Mouse (Mus musculus) thymus, postnatal 4 days (tissue): ENCODE results near the gene Dusp8.
A peak's percentile ranks its signal among the peaks of the same experiment; 100 is the strongest.
"Not testable (repeated sequence)": the region's sequence is repeated elsewhere in the genome, so short reads cannot be mapped to it uniquely, and the experiment has no call there.

Experiments
- DNase-seq: peaks from one replicate; pipeline ENCODE4 v3.0.0; 2021

The Dusp8 gene

GRCm38 (mm10) chr7:142095183-142095931, at the start of gene Dusp8:
Gene Dusp8, minus strand, starts transcription at chr7:142095843.
- DNase-seq, result peak; percentile 93

DNA sequence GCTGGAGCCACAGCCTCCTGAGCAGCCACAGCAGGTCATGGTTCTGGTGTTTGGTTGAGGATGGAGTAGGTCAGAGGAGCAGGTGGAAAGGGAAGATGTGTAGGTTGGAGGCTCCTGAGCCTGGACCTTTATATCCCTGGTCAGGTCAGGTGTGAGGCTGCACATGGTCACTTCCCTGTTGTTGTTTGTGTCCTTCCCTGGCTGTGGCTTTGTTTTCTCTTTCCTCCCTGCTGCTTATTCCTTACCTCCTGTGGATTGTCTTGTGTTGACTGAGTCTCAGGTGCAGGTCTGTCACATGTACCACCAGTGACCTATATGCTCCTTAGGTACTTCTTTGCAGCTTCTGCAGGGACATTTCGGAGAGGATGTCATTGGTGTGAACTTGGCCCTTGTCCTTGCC, 48.9 kb upstream of the Dusp8 start, which contains the start of gene Gm45337:
Gene Gm45337, minus strand, starts transcription at position 101 of the 400 bp plus-strand sequence.
- DNase-seq, result no peak

GRCm38 (mm10) chr7:142143506-142144010, 47.9 kb upstream of the Dusp8 start:
- DNase-seq, result not testable (repeated sequence)

- no peak for DNase-seq
These were observed 45.1 kb upstream of the Dusp8 start for GRCm38 (mm10) chr7:142140696-142141095.

DNA sequence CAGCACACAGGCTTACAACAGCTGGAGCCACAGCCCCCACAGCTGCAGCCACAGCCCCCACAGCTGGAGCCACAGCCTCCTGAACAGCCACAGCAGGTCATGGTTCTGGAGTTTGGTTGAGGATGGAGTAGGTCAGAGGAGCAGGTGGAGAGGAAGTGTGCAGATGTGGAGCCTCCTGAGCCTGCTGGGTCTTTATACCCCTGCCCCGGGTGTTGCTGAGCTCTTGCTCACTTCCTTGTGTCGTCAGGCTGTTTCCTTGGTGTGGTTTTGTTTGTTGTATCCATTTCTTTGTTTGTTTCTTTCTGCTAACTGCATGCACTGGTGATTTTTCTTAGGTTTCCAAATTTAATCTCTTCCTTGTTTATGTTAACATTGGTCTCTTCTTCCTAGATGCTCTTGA, 40.3 kb upstream of the Dusp8 start, which contains the start of gene Gm39115:
Gene Gm39115, minus strand, starts transcription at position 101 of the 400 bp plus-strand sequence.
- DNase-seq, result not testable (repeated sequence)

- no peak for DNase-seq
These were observed 38.8 kb upstream of the Dusp8 start for GRCm38 (mm10) chr7:142134206-142134995.

- DNase-seq, result no peak
These were observed 33.2 kb upstream of the Dusp8 start for GRCm38 (mm10) chr7:142128843-142129242.

DNA sequence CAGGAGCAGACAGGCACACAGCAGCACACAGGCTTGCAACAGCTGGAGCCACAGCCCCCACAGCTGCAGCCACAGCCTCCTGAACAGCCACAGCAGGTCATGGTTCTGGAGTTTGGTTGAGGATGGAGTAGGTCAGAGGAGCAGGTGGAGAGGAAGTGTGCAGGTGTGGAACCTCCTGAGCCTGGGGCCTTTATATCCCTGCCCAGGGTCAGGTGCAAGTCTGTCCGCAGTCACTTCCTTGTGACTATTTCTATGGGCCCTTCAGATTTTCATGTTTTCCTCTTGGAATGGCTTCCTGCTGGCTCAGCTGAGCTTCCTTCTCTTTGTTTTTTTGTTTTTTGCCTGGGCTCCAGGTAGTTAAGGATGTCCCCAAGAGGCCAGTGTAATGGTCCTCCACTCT, 25.0 kb upstream of the Dusp8 start, which contains the start of gene Gm45618:
Gene Gm45618, minus strand, starts transcription at position 101 of the 400 bp plus-strand sequence.
- DNase-seq, result not testable (repeated sequence)

DNA sequence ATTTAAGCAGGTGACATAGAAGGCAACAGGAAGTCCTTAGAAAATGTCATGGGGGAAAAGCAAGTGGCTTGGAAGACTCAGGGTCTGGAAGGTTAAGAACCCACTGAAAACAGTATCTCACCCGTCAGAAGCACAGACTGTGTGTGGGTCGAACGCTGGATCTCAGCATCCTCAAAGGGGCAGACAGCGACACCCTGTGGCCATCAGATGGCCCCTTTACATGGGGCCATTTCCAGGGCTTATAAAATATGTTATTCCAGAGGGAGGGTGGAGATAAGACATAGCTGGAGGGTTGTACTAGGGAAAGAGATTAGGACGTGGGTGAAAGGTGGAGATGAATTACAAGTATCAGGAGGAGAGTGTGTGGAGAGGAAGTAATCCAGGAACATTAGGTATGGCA, 24.0 kb upstream of the Dusp8 start:
- peak; percentile 23 for DNase-seq

GRCm38 (mm10) chr7:142104747-142105146, 9.1 kb upstream of the Dusp8 start:
- DNase-seq, result no peak

DNA sequence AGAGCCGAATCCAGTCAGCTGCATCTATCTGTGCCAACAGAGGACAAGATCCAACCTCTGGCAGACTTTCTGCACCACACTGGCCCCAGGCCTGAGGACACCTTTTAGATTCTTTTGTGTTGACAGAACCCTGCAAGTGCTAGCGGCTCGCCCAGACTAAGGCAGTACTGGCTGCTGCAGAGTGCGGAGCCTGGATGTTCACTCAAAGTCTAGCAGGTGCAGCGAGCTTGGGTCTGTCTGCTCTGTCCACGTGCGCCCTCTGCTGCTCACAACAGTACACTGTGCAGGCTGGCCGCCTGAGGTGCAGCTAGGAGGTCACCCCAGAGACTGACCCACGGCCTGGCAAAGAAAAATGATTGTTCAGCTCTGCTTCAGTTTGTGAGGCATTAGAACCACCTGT, 2.1 kb upstream of the Dusp8 start:
- DNase-seq, result peak; percentile 87

DNA sequence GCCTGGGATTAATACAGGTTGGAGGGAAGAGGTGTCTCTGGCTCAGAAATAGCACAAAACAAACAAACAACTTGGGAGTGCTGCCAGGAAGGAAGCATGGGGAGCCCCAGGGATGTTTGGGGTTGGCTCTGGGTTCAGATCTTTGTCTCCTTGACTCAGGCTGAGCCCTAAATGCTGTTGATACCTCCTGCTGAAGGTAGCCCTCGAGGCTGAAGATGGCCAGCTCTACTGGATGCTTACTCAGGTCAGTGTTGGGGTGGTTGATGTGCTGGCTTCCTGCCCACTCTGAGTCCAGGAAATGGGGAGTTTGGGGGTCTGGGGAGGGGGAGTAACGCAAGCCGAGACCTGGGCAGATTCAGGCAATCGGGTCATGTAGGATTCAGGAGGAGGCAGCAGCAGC, 1.1 kb upstream of the Dusp8 start:
- DNase-seq, result no peak

- peak; percentile 46 for DNase-seq
These were observed 1.1 kb downstream of the Dusp8 start for GRCm38 (mm10) chr7:142094301-142095143.

DNA sequence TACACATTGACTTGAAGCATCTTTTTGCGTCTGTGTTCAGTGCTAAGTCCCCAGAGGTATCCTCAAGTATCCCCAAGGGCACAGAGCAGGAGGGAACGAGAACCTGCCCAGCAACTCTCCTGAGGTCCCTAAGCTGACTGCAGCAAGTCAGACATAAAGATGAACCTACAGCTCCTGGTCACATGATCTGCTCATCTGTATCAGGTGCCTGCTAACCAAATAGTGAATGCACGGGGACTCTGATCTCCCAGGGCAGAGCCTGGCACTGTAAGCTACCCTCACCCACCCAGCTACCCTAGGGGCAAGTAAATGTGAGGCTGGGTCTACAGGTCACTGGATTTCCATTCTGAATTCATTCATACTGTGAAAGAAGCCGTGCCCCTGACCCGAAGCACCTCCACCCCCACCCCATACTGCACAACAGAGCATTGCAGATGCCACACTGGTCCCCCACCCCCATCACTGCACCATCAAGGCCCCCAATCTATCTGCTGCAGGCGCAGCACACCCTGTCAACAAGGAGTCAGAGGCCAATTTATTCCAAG, 1.9 kb downstream of the Dusp8 start:
- no peak for DNase-seq

- DNase-seq, result no peak
These were observed 2.7 kb downstream of the Dusp8 start for GRCm38 (mm10) chr7:142092991-142093390.

GRCm38 (mm10) chr7:142091848-142092247, 3.8 kb downstream of the Dusp8 start:
- DNase-seq, result no peak

DNA sequence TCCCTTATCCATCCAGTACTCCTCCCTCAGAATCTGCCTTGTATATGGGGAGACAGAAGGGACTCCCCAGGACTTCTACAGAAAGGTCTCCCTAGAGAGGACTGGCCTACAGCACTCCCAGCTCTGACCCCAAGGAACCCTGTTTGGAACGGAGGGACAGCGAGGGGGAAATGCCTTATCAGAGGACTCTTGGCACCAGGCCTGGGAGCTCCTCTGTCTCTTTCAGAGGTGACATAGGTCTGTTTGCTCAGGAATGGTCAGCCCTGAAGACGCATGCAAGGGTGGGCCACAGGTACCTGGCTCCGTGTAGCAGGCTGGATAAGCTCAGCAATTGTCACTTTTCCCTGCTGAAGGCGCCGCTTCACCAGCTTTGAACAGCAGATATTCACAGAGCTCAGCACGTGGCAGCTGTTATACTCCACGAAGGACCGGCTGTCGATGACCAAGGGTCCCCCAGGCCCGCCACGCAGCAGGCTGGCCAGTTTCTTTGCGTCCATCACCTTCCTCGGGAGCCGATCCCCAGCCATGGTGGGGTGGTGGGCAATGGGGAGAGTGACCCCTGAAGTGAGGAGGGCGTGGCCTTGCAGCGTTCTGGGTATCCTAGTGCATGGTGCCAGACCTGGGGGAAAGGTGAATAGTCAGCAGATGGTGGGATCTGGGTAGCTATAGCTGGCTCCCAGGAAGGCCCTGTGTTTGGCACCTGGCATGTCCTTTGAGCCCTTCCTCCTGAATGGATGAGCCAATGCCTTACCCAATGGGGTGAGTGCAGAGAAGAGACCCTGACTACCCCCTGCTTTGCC, 5.8 kb downstream of the Dusp8 start:
- no peak for DNase-seq

GRCm38 (mm10) chr7:142088886-142089285, 6.8 kb downstream of the Dusp8 start:
- no peak for DNase-seq

GRCm38 (mm10) chr7:142087069-142087652, 8.5 kb downstream of the Dusp8 start:
- DNase-seq, result no peak

DNA sequence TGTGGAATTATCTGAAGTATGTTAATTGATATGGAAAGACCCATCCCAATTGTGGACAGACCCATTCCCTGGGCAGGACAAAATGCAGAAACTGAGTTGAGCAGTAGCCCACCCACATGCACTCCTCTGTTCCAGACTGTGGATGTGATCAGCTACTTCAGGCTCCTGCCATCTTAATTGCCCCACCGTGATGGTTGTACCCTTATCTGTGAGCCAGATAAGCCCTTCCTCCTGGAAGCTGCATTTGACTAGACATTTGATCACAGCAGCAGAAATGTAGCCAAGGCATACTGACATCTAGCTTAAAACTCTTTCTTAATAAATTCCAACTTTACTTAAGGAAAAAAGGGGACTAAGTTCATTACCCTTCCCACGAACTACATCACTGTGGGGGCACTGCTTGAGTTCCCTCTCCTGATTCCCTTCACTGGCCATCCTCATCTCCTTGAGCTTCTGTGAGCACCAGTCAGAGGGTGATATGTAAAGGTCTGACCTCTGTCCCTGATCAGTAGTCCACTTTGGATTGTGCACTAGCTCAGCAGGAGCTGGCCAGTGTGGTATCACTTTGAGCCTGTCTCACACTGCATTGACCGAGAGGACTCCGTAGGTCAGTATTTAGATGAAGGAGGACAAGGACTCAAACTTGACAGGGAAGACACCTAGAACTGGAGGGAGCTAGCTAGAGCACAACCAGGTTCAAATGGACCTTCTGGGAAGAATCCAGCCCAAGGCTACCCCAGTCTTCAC, 9.3 kb downstream of the Dusp8 start:
- no peak for DNase-seq
